Mouse (Mus musculus): ENCODE measurements around the gene Mmp23. TPM values are rescaled to one million over a fixed set of nuclear protein-coding genes. Genes with fewer than 3 reads are reported as not detected.
"Not testable (repeated sequence)": the region's sequence is repeated elsewhere in the genome, so short reads cannot be mapped to it uniquely, and the experiment has no call there.

Gene Mmp23
- polyA plus RNA-seq, 1 experiment from 2014 or later = 53.8 TPM

GRCm38 (mm10) chr4:155645721-155646120 is 7.5 kb downstream of the Mmp23 start:
- H3K27me3 ChIP-seq (ENCODE audit: control insufficient read depth, insufficient read depth, low read length) = no peaks in the 10 kb centered on the region
- 95% methylated on average over 5 of the region's 5 CpGs for WGBS
- peaks cover 39% of the 10 kb centered on the region for H3K36me3 ChIP-seq (ENCODE audit: control insufficient read depth, insufficient read depth, low read length)
- no peak overlapping the region for H3K4me3 ChIP-seq (replicated peaks; ENCODE audit: low read length)
- H3K27ac ChIP-seq (ENCODE audit: low read length) = no peak overlapping the region
- H3K9ac ChIP-seq (ENCODE audit: low read length) = no peak overlapping the region
- no peaks in the 10 kb centered on the region for H3K9me3 ChIP-seq (replicated peaks; ENCODE audit: control insufficient read depth, low read length)
- ATAC-seq (ENCODE audit: insufficient read depth, low FRiP score) = no peak
- H3K4me2 ChIP-seq (ENCODE audit: low read depth, low read length) = no peak overlapping the region
- no peaks in the 10 kb centered on the region for H3K4me1 ChIP-seq (ENCODE audit: control insufficient read depth, insufficient read depth, low read length)

DNA sequence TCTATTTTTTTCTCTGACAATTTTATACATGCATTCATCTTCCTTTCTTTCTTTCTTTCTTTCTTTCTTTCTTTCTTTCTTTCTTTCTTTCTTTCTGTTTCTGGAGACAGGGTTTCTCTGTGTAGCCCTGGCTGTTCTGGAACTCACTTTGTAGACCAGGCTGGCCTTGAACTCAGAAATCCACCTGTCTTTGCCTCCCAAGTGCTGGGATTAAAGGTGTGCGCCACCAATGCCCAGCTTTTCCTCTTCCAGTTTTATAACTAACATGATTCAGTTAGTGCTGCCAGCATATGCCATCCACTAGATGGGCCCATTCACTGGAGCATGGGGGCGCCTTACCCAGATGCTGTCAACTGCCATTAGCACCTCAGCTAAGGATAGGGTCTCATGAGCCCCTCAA is 7.9 kb downstream of the Mmp23 start, which contains the start of gene Gm10563:
Gene Gm10563 (minus strand): TSS at position 101 of the 400 bp plus-strand sequence.
- not testable (repeated sequence) for H3K27me3 ChIP-seq (ENCODE audit: control insufficient read depth, insufficient read depth, low read length); H3K9me3 ChIP-seq (replicated peaks; ENCODE audit: control insufficient read depth, low read length); ATAC-seq (ENCODE audit: insufficient read depth, low FRiP score); H3K4me2 ChIP-seq (ENCODE audit: low read depth, low read length); H3K4me1 ChIP-seq (ENCODE audit: control insufficient read depth, insufficient read depth, low read length); H3K27ac ChIP-seq (ENCODE audit: low read length); H3K9ac ChIP-seq (ENCODE audit: low read length); H3K4me3 ChIP-seq (replicated peaks; ENCODE audit: low read length)
- H3K36me3 ChIP-seq (ENCODE audit: control insufficient read depth, insufficient read depth, low read length) = peaks cover 40% of the 10 kb centered on the region
- WGBS = 95% methylated on average over 2 of the region's 2 CpGs

DNA sequence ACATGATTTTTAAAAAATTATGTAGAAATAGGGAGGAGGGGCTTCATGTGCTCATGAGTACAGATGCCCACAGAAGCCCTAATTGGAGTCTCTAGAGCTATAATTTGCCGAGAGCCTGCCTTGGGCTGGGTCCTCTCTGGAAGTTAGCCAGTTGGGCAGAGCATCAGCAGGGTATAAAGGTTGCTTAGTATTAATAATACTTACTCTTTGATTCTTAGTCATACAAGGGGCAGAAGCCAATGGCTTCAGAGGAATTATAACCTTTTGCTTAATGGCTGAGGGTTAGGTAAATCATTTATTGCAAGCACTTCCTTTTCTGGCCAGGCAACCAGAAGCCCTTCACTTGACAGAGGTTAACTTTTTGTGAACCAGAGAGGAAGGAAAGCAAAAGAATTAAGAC is 9.7 kb downstream of the Mmp23 start:
- no peaks in the 10 kb centered on the region for H3K27me3 ChIP-seq (ENCODE audit: control insufficient read depth, insufficient read depth, low read length)
- no peak for ATAC-seq (ENCODE audit: insufficient read depth, low FRiP score)
- no peak overlapping the region for H3K9ac ChIP-seq (ENCODE audit: low read length)
- H3K4me1 ChIP-seq (ENCODE audit: control insufficient read depth, insufficient read depth, low read length) = no peaks in the 10 kb centered on the region
- no peak overlapping the region for H3K4me3 ChIP-seq (replicated peaks; ENCODE audit: low read length)
- no peak overlapping the region for H3K4me2 ChIP-seq (ENCODE audit: low read depth, low read length)
- 76% methylated on average over 1 of the region's 1 CpGs for WGBS
- H3K9me3 ChIP-seq (replicated peaks; ENCODE audit: control insufficient read depth, low read length) = no peaks in the 10 kb centered on the region
- no peak overlapping the region for H3K27ac ChIP-seq (ENCODE audit: low read length)
- H3K36me3 ChIP-seq (ENCODE audit: control insufficient read depth, insufficient read depth, low read length) = peaks cover 29% of the 10 kb centered on the region

GRCm38 (mm10) chr4:155635766-155636499 is 17.3 kb downstream of the Mmp23 start:
- peak; percentile 82 for ATAC-seq (ENCODE audit: insufficient read depth, low FRiP score)
- no peaks in the 10 kb centered on the region for H3K27me3 ChIP-seq (ENCODE audit: control insufficient read depth, insufficient read depth, low read length)
- H3K27ac ChIP-seq (ENCODE audit: low read length) = no peak overlapping the region
- H3K4me2 ChIP-seq (ENCODE audit: low read depth, low read length) = no peak overlapping the region
- no peaks in the 10 kb centered on the region for H3K4me1 ChIP-seq (ENCODE audit: control insufficient read depth, insufficient read depth, low read length)
- H3K9ac ChIP-seq (ENCODE audit: low read length) = no peak overlapping the region
- H3K4me3 ChIP-seq (replicated peaks; ENCODE audit: low read length) = no peak overlapping the region
- H3K9me3 ChIP-seq (replicated peaks; ENCODE audit: control insufficient read depth, low read length) = no peaks in the 10 kb centered on the region
- H3K36me3 ChIP-seq (ENCODE audit: control insufficient read depth, insufficient read depth, low read length) = peaks cover 20% of the 10 kb centered on the region

DNA sequence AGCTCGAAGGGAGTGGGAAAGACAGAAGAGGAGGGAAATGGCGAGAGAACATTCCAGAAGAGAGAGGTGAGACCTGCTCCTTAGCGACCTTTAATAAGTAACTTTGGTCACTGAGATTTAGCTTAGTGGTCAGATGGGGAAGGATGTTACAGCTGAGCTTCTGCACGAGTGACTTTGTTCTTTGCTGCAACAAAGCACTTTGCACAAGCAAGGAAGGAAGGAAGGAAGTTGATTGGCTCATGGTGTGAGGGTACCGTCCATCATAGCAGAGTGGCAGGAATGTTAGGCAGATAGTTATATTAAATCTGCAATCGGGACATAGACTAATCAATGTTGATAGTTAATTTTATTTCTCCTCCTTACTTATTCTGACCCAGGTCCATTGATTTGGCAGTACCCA is 22.9 kb downstream of the Mmp23 start:
- Histone ChIP-seq H3K4me2 (ENCODE audit: low read depth, low read length) (no peak overlapping the region), H3K27me3 (ENCODE audit: control insufficient read depth, insufficient read depth, low read length) (no peaks in the 10 kb centered on the region), H3K36me3 (ENCODE audit: control insufficient read depth, insufficient read depth, low read length) (peaks cover 23% of the 10 kb centered on the region), H3K9me3 (replicated peaks; ENCODE audit: control insufficient read depth, low read length) (no peaks in the 10 kb centered on the region), H3K9ac (ENCODE audit: low read length) (no peak overlapping the region), H3K4me3 (replicated peaks; ENCODE audit: low read length) (no peak overlapping the region), H3K4me1 (ENCODE audit: control insufficient read depth, insufficient read depth, low read length) (0 out of 2 replicates have a peak, but pooled peaks cover 2% of the 10 kb centered on the region), H3K27ac (ENCODE audit: low read length) (no peak overlapping the region)
- no peak for ATAC-seq (ENCODE audit: insufficient read depth, low FRiP score)
- WGBS = 84% methylated on average over 6 of the region's 6 CpGs

DNA sequence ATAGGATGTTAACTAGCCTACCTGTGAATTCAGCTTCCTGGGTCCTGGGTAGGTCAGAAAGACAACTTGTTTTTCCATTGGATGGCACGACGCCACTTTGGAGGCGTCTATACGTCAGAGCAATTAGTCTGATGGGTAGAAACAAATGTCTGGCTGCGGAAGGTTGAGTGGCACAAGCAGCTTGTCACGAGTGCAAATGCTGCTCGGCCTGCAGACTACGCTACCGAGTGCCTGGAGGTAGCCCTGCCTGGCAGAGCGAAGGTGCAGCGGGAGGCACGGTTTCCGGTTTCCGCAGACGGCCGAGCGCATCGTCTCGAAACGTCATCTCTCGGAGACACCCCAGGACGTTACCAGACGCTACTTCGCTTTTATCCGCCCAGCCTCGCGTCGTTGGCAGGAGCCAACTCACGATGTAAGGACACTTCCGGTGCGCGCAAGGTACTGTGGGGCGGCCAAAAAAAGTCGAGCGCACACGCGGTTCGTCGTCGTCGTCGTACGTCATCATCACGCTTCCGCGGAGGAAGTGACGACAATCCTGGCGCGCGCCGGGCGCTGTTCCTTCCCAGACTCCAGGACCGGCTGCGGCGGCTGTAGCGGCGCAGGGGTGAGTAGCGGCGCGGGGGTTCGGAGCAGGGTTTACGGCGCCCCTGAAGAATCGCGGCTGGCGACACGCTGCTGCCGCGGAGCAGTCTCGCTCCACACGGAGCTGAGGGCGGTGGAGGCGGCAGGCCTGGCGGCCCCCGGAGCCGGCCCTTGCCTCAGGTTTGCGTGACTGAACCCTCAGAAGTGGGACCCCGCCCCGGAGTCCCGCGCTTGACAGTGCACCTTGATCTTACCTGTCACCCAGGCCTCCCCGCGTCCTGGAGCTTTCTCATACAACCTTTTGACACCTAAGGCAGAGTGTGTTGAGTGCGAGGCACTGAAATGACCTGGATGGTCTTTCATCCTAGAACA is 28.6 kb downstream of the Mmp23 start, which contains the start of gene Cdk11b:
Gene Cdk11b (plus strand): TSS at position 517 of the 954 bp plus-strand sequence.
- H3K9ac ChIP-seq (ENCODE audit: low read length) = peak within 1 kb of the TSS; percentile 88
- H3K4me3 ChIP-seq (replicated peaks; ENCODE audit: low read length) = peak within 1 kb of the TSS; percentile 92
- WGBS = under 1% methylated on average over 84 of the region's 84 CpGs
- 0 out of 2 replicates have a peak, but pooled peaks cover 3% of the 10 kb centered on the region for H3K4me1 ChIP-seq (ENCODE audit: control insufficient read depth, insufficient read depth, low read length)
- peaks cover 13% of the 10 kb centered on the region; the same call in 1 of the 2 replicates for H3K36me3 ChIP-seq (ENCODE audit: control insufficient read depth, insufficient read depth, low read length)
- peak within 1 kb of the TSS; percentile 89 for H3K4me2 ChIP-seq (ENCODE audit: low read depth, low read length)
- peak; percentile 100 for ATAC-seq (ENCODE audit: insufficient read depth, low FRiP score)
- no peaks in the 10 kb centered on the region for H3K27me3 ChIP-seq (ENCODE audit: control insufficient read depth, insufficient read depth, low read length)
- H3K9me3 ChIP-seq (replicated peaks; ENCODE audit: control insufficient read depth, low read length) = no peaks in the 10 kb centered on the region
- H3K27ac ChIP-seq (ENCODE audit: low read length) = peak within 1 kb of the TSS; percentile 94

- Histone ChIP-seq H3K9ac (ENCODE audit: low read length) (no peak overlapping the region), H3K4me1 (ENCODE audit: control insufficient read depth, insufficient read depth, low read length) (no peaks in the 10 kb centered on the region), H3K27ac (ENCODE audit: low read length) (no peak overlapping the region), H3K4me2 (ENCODE audit: low read depth, low read length) (no peak overlapping the region), H3K4me3 (replicated peaks; ENCODE audit: low read length) (no peak overlapping the region), H3K36me3 (ENCODE audit: control insufficient read depth, insufficient read depth, low read length) (peaks cover 10% of the 10 kb centered on the region), H3K9me3 (replicated peaks; ENCODE audit: control insufficient read depth, low read length) (no peaks in the 10 kb centered on the region), H3K27me3 (ENCODE audit: control insufficient read depth, insufficient read depth, low read length) (no peaks in the 10 kb centered on the region)
- WGBS = 85% methylated on average over 5 of the region's 5 CpGs
- no peak for ATAC-seq (ENCODE audit: insufficient read depth, low FRiP score)
Observed at GRCm38 (mm10) chr4:155618321-155618720, 34.9 kb downstream of the Mmp23 start.

DNA sequence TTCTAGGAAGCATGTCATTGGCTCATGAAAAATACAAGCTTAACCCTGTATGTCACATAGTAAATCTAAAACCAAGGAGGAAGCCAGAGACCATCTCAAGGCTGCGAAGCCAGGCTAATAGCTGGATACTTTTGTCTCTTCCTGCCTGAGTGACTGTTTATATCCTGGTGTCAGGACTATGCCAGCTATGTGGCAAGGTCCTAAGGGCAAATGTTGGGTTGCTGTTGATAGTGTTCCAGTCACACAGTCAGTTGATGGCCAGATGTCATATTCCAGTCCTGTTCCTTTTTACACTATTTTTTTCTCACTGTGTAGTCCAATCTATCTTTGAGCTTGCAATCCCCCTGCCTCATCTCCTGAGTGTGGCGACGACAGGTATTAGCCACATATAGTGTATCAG is 39.9 kb downstream of the Mmp23 start:
- no peaks in the 10 kb centered on the region for H3K4me1 ChIP-seq (ENCODE audit: control insufficient read depth, insufficient read depth, low read length)
- H3K27me3 ChIP-seq (ENCODE audit: control insufficient read depth, insufficient read depth, low read length) = no peaks in the 10 kb centered on the region
- H3K36me3 ChIP-seq (ENCODE audit: control insufficient read depth, insufficient read depth, low read length) = peaks cover 18% of the 10 kb centered on the region
- no peaks in the 10 kb centered on the region for H3K9me3 ChIP-seq (replicated peaks; ENCODE audit: control insufficient read depth, low read length)
- no peak overlapping the region for H3K9ac ChIP-seq (ENCODE audit: low read length)
- no peak for ATAC-seq (ENCODE audit: insufficient read depth, low FRiP score)
- H3K4me3 ChIP-seq (replicated peaks; ENCODE audit: low read length) = no peak overlapping the region
- no peak overlapping the region for H3K4me2 ChIP-seq (ENCODE audit: low read depth, low read length)
- no peak overlapping the region for H3K27ac ChIP-seq (ENCODE audit: low read length)
- WGBS = 97% methylated on average over 3 of the region's 3 CpGs

DNA sequence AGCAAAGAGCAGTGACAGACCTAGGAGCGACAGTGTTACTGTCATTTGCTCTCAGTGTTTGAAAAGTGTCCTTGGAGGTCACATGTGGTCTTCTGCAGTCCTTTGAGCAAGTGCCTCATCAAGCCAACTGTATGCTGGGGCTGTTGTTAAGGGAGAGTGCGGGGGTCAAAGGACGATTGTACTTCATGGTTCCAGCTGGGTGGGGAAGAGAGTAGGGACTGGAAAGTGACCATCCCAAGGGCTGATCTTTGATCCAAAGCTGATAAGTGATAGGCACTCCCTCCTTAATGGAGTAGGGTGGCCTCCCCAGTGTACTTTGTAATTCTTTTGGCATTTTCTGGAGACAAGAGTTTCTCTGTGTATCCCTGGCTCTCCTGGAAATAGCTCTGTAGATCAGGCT is 41.3 kb downstream of the Mmp23 start:
- H3K4me2 ChIP-seq (ENCODE audit: low read depth, low read length) = no peak overlapping the region
- H3K4me1 ChIP-seq (ENCODE audit: control insufficient read depth, insufficient read depth, low read length) = no peaks in the 10 kb centered on the region
- 91% methylated on average over 3 of the region's 3 CpGs for WGBS
- no peaks in the 10 kb centered on the region for H3K9me3 ChIP-seq (replicated peaks; ENCODE audit: control insufficient read depth, low read length)
- no peak overlapping the region for H3K27ac ChIP-seq (ENCODE audit: low read length)
- no peak for ATAC-seq (ENCODE audit: insufficient read depth, low FRiP score)
- no peak overlapping the region for H3K9ac ChIP-seq (ENCODE audit: low read length)
- no peak overlapping the region for H3K4me3 ChIP-seq (replicated peaks; ENCODE audit: low read length)
- peaks cover 13% of the 10 kb centered on the region; the same call in 1 of the 2 replicates for H3K36me3 ChIP-seq (ENCODE audit: control insufficient read depth, insufficient read depth, low read length)
- H3K27me3 ChIP-seq (ENCODE audit: control insufficient read depth, insufficient read depth, low read length) = no peaks in the 10 kb centered on the region
